Mouse (Mus musculus) c-Kit-positive CD71-positive TER-119-positive erythroid progenitor cells, embryonic 14.5 days (primary cell): ENCODE measurements around the gene Adcy6.
A peak's percentile ranks its signal among the peaks of the same experiment; 100 is the strongest.

Source experiments
- DNase-seq: peaks from one replicate; pipeline ENCODE4 v3.0.0-alpha.2; 2013; ENCODE audit warnings: low spot score

Adcy6 gene

GRCm38 (mm10) chr15:98628589-98629254 is 18.8 kb upstream of the Adcy6 start:
- DNase-seq, result no peak

GRCm38 (mm10) chr15:98626487-98627212 is 16.8 kb upstream of the Adcy6 start:
- DNase-seq, result no peak

GRCm38 (mm10) chr15:98626078-98626477 is 16.2 kb upstream of the Adcy6 start:
- no peak for DNase-seq

GRCm38 (mm10) chr15:98623361-98623821 is 13.5 kb upstream of the Adcy6 start:
- DNase-seq, result no peak

GRCm38 (mm10) chr15:98622721-98623120 is 12.8 kb upstream of the Adcy6 start:
- DNase-seq, result no peak

GRCm38 (mm10) chr15:98622199-98622598 is 12.3 kb upstream of the Adcy6 start:
- DNase-seq, result no peak

- DNase-seq, result peak; percentile 76
Measured at GRCm38 (mm10) chr15:98617176-98617537, 7.3 kb upstream of the Adcy6 start.

GRCm38 (mm10) chr15:98616362-98617175 is 6.7 kb upstream of the Adcy6 start:
- DNase-seq, result no peak

- DNase-seq, result no peak
Measured at GRCm38 (mm10) chr15:98615751-98616150, 5.9 kb upstream of the Adcy6 start.

GRCm38 (mm10) chr15:98614971-98615370 is 5.1 kb upstream of the Adcy6 start:
- no peak for DNase-seq

GRCm38 (mm10) chr15:98614551-98614950 is 4.7 kb upstream of the Adcy6 start:
- no peak for DNase-seq

GRCm38 (mm10) chr15:98612229-98612628 is 2.4 kb upstream of the Adcy6 start:
- no peak for DNase-seq

GRCm38 (mm10) chr15:98610131-98610633 is 306 bp upstream of the Adcy6 start:
- no peak for DNase-seq

- DNase-seq, result no peak
Measured at GRCm38 (mm10) chr15:98608784-98609250, 1.1 kb downstream of the Adcy6 start.

GRCm38 (mm10) chr15:98608058-98608783 is 1.7 kb downstream of the Adcy6 start:
- DNase-seq, result no peak

GRCm38 (mm10) chr15:98607557-98607956 is 2.3 kb downstream of the Adcy6 start:
- no peak for DNase-seq

GRCm38 (mm10) chr15:98606739-98607138 is 3.1 kb downstream of the Adcy6 start:
- no peak for DNase-seq

- DNase-seq, result peak; percentile 84
Measured at GRCm38 (mm10) chr15:98606051-98606536, 3.8 kb downstream of the Adcy6 start.

GRCm38 (mm10) chr15:98604041-98604575 is 5.8 kb downstream of the Adcy6 start:
- no peak for DNase-seq

- DNase-seq, result no peak
Measured at GRCm38 (mm10) chr15:98602921-98603458, 6.9 kb downstream of the Adcy6 start.
